Mouse (Mus musculus) layer of hippocampus, adult 9-11 months (tissue): Measurements from ENCODE around the gene Zfp385b.

ENCODE experiments used
- DNase-seq: peaks from one replicate; pipeline ENCODE4 v3.0.0; 2022

Zfp385b gene

GRCm38 (mm10) chr2:77586581-77587360 is 232.7 kb downstream of the Zfp385b start:
- no peak for DNase-seq

- no peak for DNase-seq
These were observed 235.9 kb downstream of the Zfp385b start for GRCm38 (mm10) chr2:77583586-77583985.

- no peak for DNase-seq
These were observed 242.9 kb downstream of the Zfp385b start for GRCm38 (mm10) chr2:77576571-77576970.

GRCm38 (mm10) chr2:77567528-77568435 is 251.7 kb downstream of the Zfp385b start:
- DNase-seq, result no peak

GRCm38 (mm10) chr2:77563706-77564105 is 255.7 kb downstream of the Zfp385b start:
- DNase-seq, result no peak

- DNase-seq, result no peak
These were observed 257.5 kb downstream of the Zfp385b start for GRCm38 (mm10) chr2:77561941-77562340.

GRCm38 (mm10) chr2:77556938-77557337 is 262.5 kb downstream of the Zfp385b start:
- DNase-seq, result no peak

GRCm38 (mm10) chr2:77555980-77556379 is 263.5 kb downstream of the Zfp385b start:
- no peak for DNase-seq

- peak; percentile 16 for DNase-seq
These were observed 266.8 kb downstream of the Zfp385b start for GRCm38 (mm10) chr2:77552675-77553074.

GRCm38 (mm10) chr2:77543388-77543787 is 276.1 kb downstream of the Zfp385b start:
- DNase-seq, result no peak

- no peak for DNase-seq
These were observed 276.8 kb downstream of the Zfp385b start for GRCm38 (mm10) chr2:77542605-77543004.

- DNase-seq, result no peak
These were observed 277.8 kb downstream of the Zfp385b start for GRCm38 (mm10) chr2:77541681-77542080.

GRCm38 (mm10) chr2:77540860-77541259 is 278.6 kb downstream of the Zfp385b start:
- DNase-seq, result no peak

- DNase-seq, result no peak
These were observed 282.9 kb downstream of the Zfp385b start for GRCm38 (mm10) chr2:77536556-77536955.

GRCm38 (mm10) chr2:77528079-77528752 is 291.2 kb downstream of the Zfp385b start:
- no peak for DNase-seq

GRCm38 (mm10) chr2:77527616-77528015 is 291.8 kb downstream of the Zfp385b start:
- DNase-seq, result no peak

- no peak for DNase-seq
These were observed 292.6 kb downstream of the Zfp385b start for GRCm38 (mm10) chr2:77526803-77527202.

- DNase-seq, result no peak
These were observed 293.1 kb downstream of the Zfp385b start for GRCm38 (mm10) chr2:77526301-77526700.

- DNase-seq, result no peak
These were observed 297.2 kb downstream of the Zfp385b start for GRCm38 (mm10) chr2:77522223-77522622.

GRCm38 (mm10) chr2:77519341-77519740 is 300.1 kb downstream of the Zfp385b start:
- no peak for DNase-seq

GRCm38 (mm10) chr2:77518693-77519092 is 300.7 kb downstream of the Zfp385b start:
- no peak for DNase-seq

- no peak for DNase-seq
These were observed 302.8 kb downstream of the Zfp385b start for GRCm38 (mm10) chr2:77516606-77517005.

GRCm38 (mm10) chr2:77515654-77516053 is 303.8 kb downstream of the Zfp385b start:
- DNase-seq, result no peak
